Mouse (Mus musculus): ENCODE results near the gene Szt2. TPM values are rescaled to one million over a fixed set of nuclear protein-coding genes. Genes with fewer than 3 reads are reported as not detected.

Szt2 gene
- polyA plus RNA-seq, 1 experiment from 2014 or later, result 4.6 TPM

DNA sequence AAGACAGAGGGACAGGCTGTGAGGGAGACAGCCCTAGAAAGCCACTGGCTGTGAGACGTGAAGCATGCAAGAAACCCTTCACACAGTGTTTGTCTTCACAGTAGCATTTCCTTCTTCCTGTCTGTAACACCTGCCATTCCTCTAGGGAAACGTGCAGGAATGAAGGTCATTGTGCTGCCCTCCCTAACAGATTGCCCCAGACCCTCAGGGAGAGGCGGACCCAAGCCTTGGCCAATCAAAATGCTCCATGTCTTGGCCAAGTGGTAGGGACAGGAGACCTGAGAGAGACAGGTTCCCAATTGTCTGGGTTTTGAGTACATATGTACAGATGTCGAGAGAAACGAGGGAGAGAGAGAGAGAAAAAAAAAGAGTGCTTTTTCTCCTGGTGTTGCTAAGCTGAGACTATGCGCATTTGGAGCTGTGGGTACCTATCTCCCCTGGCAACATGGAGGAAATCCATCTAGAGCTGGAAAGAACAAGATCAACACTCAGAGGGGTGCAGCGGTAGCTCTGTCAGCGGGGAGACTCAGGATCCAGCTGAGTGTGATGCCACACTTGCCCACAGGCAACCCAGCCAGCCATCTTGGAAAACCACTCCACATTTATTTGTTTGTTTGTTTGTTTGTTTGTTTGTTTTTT lies 89.2 kb downstream of the Szt2 start:
- no peak for ATAC-seq (replicated peaks; ENCODE audit: insufficient number of reproducible peaks, insufficient read depth, low FRiP score, low read depth)
- Histone ChIP-seq H3K4me2 (no peak overlapping the region), H3K9me3 (replicated peaks) (no peaks in the 10 kb centered on the region), H3K27me3 (no peaks in the 10 kb centered on the region), H3K27ac (no peak overlapping the region), H3K4me3 (no peak overlapping the region), H3K36me3 (no peaks in the 10 kb centered on the region), H3K4me1 (replicated peaks) (peaks cover 12% of the 10 kb centered on the region), H3K9ac (no peak overlapping the region)
- WGBS, result 33% methylated on average over 8 of the region's 8 CpGs

DNA sequence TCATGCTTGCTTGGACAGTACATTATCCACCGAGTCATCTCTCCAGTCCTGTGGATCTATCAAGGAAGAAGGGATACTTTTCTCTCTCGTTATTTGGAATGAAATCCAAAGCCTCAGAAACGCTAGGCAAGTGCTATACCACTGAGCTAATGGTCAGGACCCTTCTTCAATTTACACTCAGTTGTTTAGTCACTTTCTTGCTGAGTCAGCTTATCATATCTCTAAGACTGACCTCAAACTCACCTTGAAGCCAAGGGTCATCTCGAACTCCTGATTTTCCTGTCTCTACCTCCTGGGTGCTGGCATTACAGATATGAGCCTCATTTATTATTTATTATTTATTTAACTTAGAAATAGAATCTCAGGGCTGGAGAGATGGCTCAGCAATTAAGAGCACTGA lies 92.4 kb downstream of the Szt2 start:
- Histone ChIP-seq H3K9ac (no peak overlapping the region), H3K9me3 (replicated peaks) (no peaks in the 10 kb centered on the region), H3K27ac (no peak overlapping the region), H3K4me2 (no peak overlapping the region), H3K27me3 (no peaks in the 10 kb centered on the region), H3K4me3 (no peak overlapping the region), H3K36me3 (no peaks in the 10 kb centered on the region), H3K4me1 (replicated peaks) (peaks cover 12% of the 10 kb centered on the region)
- no peak for ATAC-seq (replicated peaks; ENCODE audit: insufficient number of reproducible peaks, insufficient read depth, low FRiP score, low read depth)
- WGBS, result 79% methylated on average over 4 of the region's 4 CpGs

DNA sequence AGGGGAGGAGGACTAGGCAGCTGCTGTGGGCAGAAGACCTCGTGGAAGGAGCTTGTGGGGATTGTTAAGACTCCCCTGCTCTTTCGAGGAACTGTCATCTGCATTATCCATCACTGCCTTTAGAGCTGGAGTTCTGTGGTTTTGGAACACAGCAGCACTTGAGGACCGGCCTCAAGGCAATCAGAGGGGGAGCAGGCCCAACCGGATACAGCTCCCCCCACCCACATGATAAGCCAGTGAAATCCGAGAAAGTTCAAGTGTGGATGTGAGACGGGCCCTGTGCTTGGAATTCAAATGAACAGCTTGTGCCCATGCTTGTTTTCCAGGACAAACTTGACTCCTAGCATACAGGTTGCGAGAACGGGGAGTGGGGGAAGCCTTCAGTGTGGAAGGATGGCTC lies 93.8 kb downstream of the Szt2 start:
- no peak overlapping the region for H3K4me2 ChIP-seq
- no peak for ATAC-seq (replicated peaks; ENCODE audit: insufficient number of reproducible peaks, insufficient read depth, low FRiP score, low read depth)
- peaks cover 12% of the 10 kb centered on the region for H3K4me1 ChIP-seq (replicated peaks)
- H3K36me3 ChIP-seq, result no peaks in the 10 kb centered on the region
- H3K4me3 ChIP-seq, result no peak overlapping the region
- no peaks in the 10 kb centered on the region for H3K9me3 ChIP-seq (replicated peaks)
- no peak overlapping the region for H3K27ac ChIP-seq
- H3K27me3 ChIP-seq, result no peaks in the 10 kb centered on the region
- no peak overlapping the region for H3K9ac ChIP-seq
- 20% methylated on average over 8 of the region's 8 CpGs for WGBS

Other genes starting within 250 kb of the Szt2 start
- 17.8 and 23.4 TPM in 2 replicates for gene Kdm4a, start 229.2 kb downstream of the Szt2 start, polyA plus RNA-seq (2015; fragmentation: Nextera tagmentation; extraction: Ambion mirVana)
- 16.7 and 32.2 TPM in 2 replicates for gene Ptprf, start 117.9 kb downstream of the Szt2 start, polyA plus RNA-seq (2015; fragmentation: Nextera tagmentation; extraction: Ambion mirVana)
- gene Med8, start 64 bp upstream of the Szt2 start, polyA plus RNA-seq (2015; fragmentation: Nextera tagmentation; extraction: Ambion mirVana), result 60.6 and 68.7 TPM in 2 replicates
- 54.2 and 73.7 TPM in 2 replicates for gene Elovl1, start 18.8 kb upstream of the Szt2 start, polyA plus RNA-seq (2015; fragmentation: Nextera tagmentation; extraction: Ambion mirVana)
- 147 and 185 TPM in 2 replicates for gene Cdc20, start 28.1 kb upstream of the Szt2 start, polyA plus RNA-seq (2015; fragmentation: Nextera tagmentation; extraction: Ambion mirVana)
- 1.3 and 1.7 TPM in 2 replicates for gene Mpl, start 48.2 kb upstream of the Szt2 start, polyA plus RNA-seq (2015; fragmentation: Nextera tagmentation; extraction: Ambion mirVana)
- gene Tie1, start 80.8 kb upstream of the Szt2 start, polyA plus RNA-seq (2015; fragmentation: Nextera tagmentation; extraction: Ambion mirVana), result 51.9 and 63.3 TPM in 2 replicates
- 0.48 and 2.0 TPM in 2 replicates for gene 2610528J11Rik, start 117.7 kb upstream of the Szt2 start, polyA plus RNA-seq (2015; fragmentation: Nextera tagmentation; extraction: Ambion mirVana)
- gene Tmem125, start 134.8 kb upstream of the Szt2 start, polyA plus RNA-seq (2015; fragmentation: Nextera tagmentation; extraction: Ambion mirVana), result 0.39 and 1.2 TPM in 2 replicates
- 0.25 and 0.39 TPM in 2 replicates for gene Cfap57, start 211.5 kb upstream of the Szt2 start, polyA plus RNA-seq (2015; fragmentation: Nextera tagmentation; extraction: Ambion mirVana)
- gene Ebna1bp2, start 211.5 kb upstream of the Szt2 start, polyA plus RNA-seq (2015; fragmentation: Nextera tagmentation; extraction: Ambion mirVana), result 77.8 and 78.4 TPM in 2 replicates
- not detected in 2 replicates for gene Olfr62, start 249.7 kb upstream of the Szt2 start, polyA plus RNA-seq (2015; fragmentation: Nextera tagmentation; extraction: Ambion mirVana)

Measured in heart, embryonic 15.5 days (tissue).